In the genomic region with DNA sequence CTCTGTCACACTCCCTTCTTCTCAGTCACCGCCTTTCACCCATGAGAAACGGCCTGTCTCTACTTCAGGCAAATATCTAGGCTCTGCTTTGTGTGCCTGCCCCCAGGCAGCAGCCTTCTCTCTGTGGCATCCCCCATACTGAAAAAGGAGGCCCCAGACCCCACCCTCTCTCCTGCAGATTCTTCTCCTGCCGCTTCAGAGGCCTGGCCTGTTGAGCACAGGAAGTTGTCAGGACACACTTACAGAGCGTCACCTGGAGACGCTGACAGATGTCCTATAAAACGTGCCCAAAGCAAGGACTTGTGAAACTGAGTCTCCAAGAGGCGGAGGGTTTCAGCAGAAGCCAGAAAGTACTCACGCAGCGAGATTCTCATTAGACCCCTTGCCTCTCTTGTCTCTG, we compare ENCODE assay signal across 22 mouse cellular contexts. TPM values are rescaled to one million over a fixed set of nuclear protein-coding genes. Genes with fewer than 3 reads are reported as not detected.
DNase-seq lines count a peak whose midpoint lies in the region; ATAC-seq and TF ChIP-seq lines count a peak whose summit lies in the region.
"Had no signal": no experiment of that assay in that cellular context is flagged by ENCODE, and none has a peak within 500 bp of the region (broad histone marks: within the 10 kb centered on the region; RNA-seq: fewer than 3 reads in every experiment).

No protein-coding gene starts in this region.

- no peak overlapping the region for H3K27ac ChIP-seq in limb, embryonic 12.5 days
- no peak overlapping the region for H3K27ac ChIP-seq in limb, embryonic 10.5 days
- peak overlapping the region; percentile 19; the same call in 1 of the 2 replicates for H3K27ac ChIP-seq in embryonic facial prominence, embryonic 10.5 days (replicated peaks)
- H3K27ac ChIP-seq: embryonic facial prominence, embryonic 12.5 days; gastrocnemius, adult 2 months; hindbrain, embryonic 12.5 days; hindbrain, postnatal 0 days had no signal

- H3K36me3 ChIP-seq in limb, embryonic 12.5 days: no peaks in the 10 kb centered on the region
- no peaks in the 10 kb centered on the region for H3K36me3 ChIP-seq in limb, embryonic 10.5 days
- H3K36me3 ChIP-seq in E14TG2a.4 (ENCODE audit: insufficient read depth, low read length): no peaks in the 10 kb centered on the region
- H3K36me3 ChIP-seq in embryonic facial prominence, embryonic 10.5 days (replicated peaks): no peaks in the 10 kb centered on the region
- H3K36me3 ChIP-seq: embryonic facial prominence, embryonic 12.5 days; heart, embryonic 12.5 days; hindbrain, embryonic 12.5 days had no signal

- WGBS in limb, embryonic 12.5 days: 31% methylated on average over 9 of the region's 9 CpGs
- 44% methylated on average over 9 of the region's 9 CpGs for WGBS in limb, embryonic 10.5 days
- WGBS in embryonic facial prominence, embryonic 10.5 days: 68% methylated on average over 9 of the region's 9 CpGs

- 0 out of 2 replicates have a peak overlapping the region, but pooled peaks have one; percentile 14 for H3K9ac ChIP-seq in limb, embryonic 12.5 days (replicated peaks)
- H3K9ac ChIP-seq: embryonic facial prominence, embryonic 12.5 days; forebrain, postnatal 0 days; heart, embryonic 12.5 days; hindbrain, embryonic 12.5 days had no signal

- no peak for ATAC-seq in limb, embryonic 12.5 days (ENCODE audit: insufficient number of reproducible peaks, insufficient read depth, low FRiP score, low TSS enrichment, low read depth)
- ATAC-seq: forebrain, postnatal 0 days; hindbrain, postnatal 0 days; intestine, embryonic 16.5 days; Patski had no signal

- TF ChIP-seq CTCF in E14TG2a.4 (conservative IDR thresholded peaks at IDR 0.05; ENCODE audit: low read length): no peak

- H3K4me3 ChIP-seq in limb, embryonic 12.5 days (replicated peaks): no peak overlapping the region
- no peak overlapping the region for H3K4me3 ChIP-seq in limb, embryonic 10.5 days
- H3K4me3 ChIP-seq in E14TG2a.4 (replicated peaks; ENCODE audit: low read length): 0 out of 2 replicates have a peak overlapping the region, but pooled peaks have one; percentile 24
- no peak overlapping the region for H3K4me3 ChIP-seq in embryonic facial prominence, embryonic 10.5 days
- H3K4me3 ChIP-seq: embryonic facial prominence, embryonic 12.5 days; gastrocnemius, adult 2 months; heart, embryonic 12.5 days; hindbrain, embryonic 12.5 days had no signal

- no peaks in the 10 kb centered on the region for H3K27me3 ChIP-seq in limb, embryonic 12.5 days
- no peaks in the 10 kb centered on the region for H3K27me3 ChIP-seq in limb, embryonic 10.5 days (ENCODE audit: low read depth, poor library complexity, severe bottlenecking)
- H3K27me3 ChIP-seq in E14TG2a.4 (ENCODE audit: insufficient read depth, low read length): no peaks in the 10 kb centered on the region
- no peaks in the 10 kb centered on the region for H3K27me3 ChIP-seq in embryonic facial prominence, embryonic 10.5 days (replicated peaks; ENCODE audit: low read depth, poor library complexity, severe bottlenecking)
- H3K27me3 ChIP-seq: embryonic facial prominence, embryonic 12.5 days; heart, embryonic 12.5 days; hindbrain, embryonic 12.5 days; Patski had no signal

- H3K9me3 ChIP-seq in limb, embryonic 12.5 days: no peaks in the 10 kb centered on the region
- no peaks in the 10 kb centered on the region for H3K9me3 ChIP-seq in limb, embryonic 10.5 days (replicated peaks)
- no peaks in the 10 kb centered on the region for H3K9me3 ChIP-seq in E14TG2a.4 (ENCODE audit: low read length)
- no peaks in the 10 kb centered on the region for H3K9me3 ChIP-seq in embryonic facial prominence, embryonic 10.5 days
- H3K9me3 ChIP-seq: embryonic facial prominence, embryonic 12.5 days; heart, embryonic 12.5 days; hindbrain, embryonic 12.5 days had no signal

- peaks cover 27% of the 10 kb centered on the region for H3K4me1 ChIP-seq in limb, embryonic 12.5 days (replicated peaks)
- peaks cover 59% of the 10 kb centered on the region for H3K4me1 ChIP-seq in limb, embryonic 10.5 days
- peaks cover 23% of the 10 kb centered on the region for H3K4me1 ChIP-seq in E14TG2a.4 (replicated peaks; ENCODE audit: low read depth, low read length)
- H3K4me1 ChIP-seq in embryonic facial prominence, embryonic 10.5 days: peaks cover 28% of the 10 kb centered on the region

- peak; percentile 44 for DNase-seq in heart, adult 11 months
- DNase-seq in heart, adult 8-10 months (ENCODE audit: low spot score): no peak
- no peak for DNase-seq in limb, embryonic 10.5 days (ENCODE audit: low spot score)
- DNase-seq in embryonic facial prominence, embryonic 10.5 days (ENCODE audit: low spot score): no peak
- DNase-seq in cerebellum, postnatal 25 days: no peak
- DNase-seq: adrenal gland, adult 8-10 months; adrenal gland, postnatal 36 days; cerebellum, adult 2 months; cerebellum, postnatal 10 days; embryo, embryonic 11 days; forebrain, postnatal 0 days; gastrocnemius, adult 2 months; gastrocnemius, postnatal 36 days; heart, adult 18-20 months had no signal

- H3K4me2 ChIP-seq in limb, embryonic 12.5 days: no peak overlapping the region
- H3K4me2 ChIP-seq: embryonic facial prominence, embryonic 12.5 days; heart, embryonic 12.5 days; hindbrain, embryonic 12.5 days had no signal

RNA-seq across cellular contexts. Expression of gene Amigo2, which starts 33.7 kb away (rescaled TPM):
- 1 to 10 TPM; 4.8 to 6.1 (median 5.7) TPM for total RNA-seq in heart, adult 8-10 months (2022)
- 5.5 TPM in 2 replicates for polyA plus RNA-seq in limb, embryonic 12.5 days (2016; fragmentation: Nextera tagmentation; extraction: Ambion mirVana)
- polyA plus RNA-seq in limb, embryonic 10.5 days (2016; fragmentation: Nextera tagmentation; extraction: Ambion mirVana): 2.5 and 2.9 TPM in 2 replicates
- polyA plus RNA-seq in embryonic facial prominence, embryonic 10.5 days (2016; fragmentation: Nextera tagmentation; extraction: Ambion mirVana): 3.3 and 3.9 TPM in 2 replicates

RNA-seq across cellular contexts. Expression of gene Pced1b, which starts 33.9 kb away (rescaled TPM):
- total RNA-seq in heart, adult 8-10 months (2022): 1 to 10 TPM; 2.5 to 4.8 (median 3.8) TPM
- polyA plus RNA-seq in limb, embryonic 12.5 days (2016; fragmentation: Nextera tagmentation; extraction: Ambion mirVana): 2.5 and 3.3 TPM in 2 replicates
- polyA plus RNA-seq in limb, embryonic 10.5 days (2016; fragmentation: Nextera tagmentation; extraction: Ambion mirVana): 3.6 and 3.7 TPM in 2 replicates
- 2.3 and 4.3 TPM in 2 replicates for polyA plus RNA-seq in embryonic facial prominence, embryonic 10.5 days (2016; fragmentation: Nextera tagmentation; extraction: Ambion mirVana)
